Mouse (Mus musculus): ENCODE measurements around the gene Psmb6. TPM values are rescaled to one million over a fixed set of nuclear protein-coding genes. Genes with fewer than 3 reads are reported as not detected.

The Psmb6 gene
- 100 to 1,000 TPM; 229 to 241 TPM for total RNA-seq (2021)
- long read RNA-seq, experiment 1, transcript Psmb6-201 (6 exons, 798 nt): major isoform, 246 of 284 reads
- long read RNA-seq, experiment 1, transcript Psmb6-202 (2 exons, 674 nt): minor isoform, 32 of 284 reads
- long read RNA-seq, experiment 1, partial matches to known transcripts: 5 of 284 reads
- long read RNA-seq, experiment 1, other reads (novel, unspliced or antisense): 1 of 284 reads
- long read RNA-seq, experiment 2, transcript Psmb6-202 (2 exons, 674 nt): minor isoform, 25 of 305 reads
- long read RNA-seq, experiment 2, transcript Psmb6-201 (6 exons, 798 nt): major isoform, 274 of 305 reads
- long read RNA-seq, experiment 2, partial matches to known transcripts: 3 of 305 reads
- long read RNA-seq, experiment 2, other reads (novel, unspliced or antisense): 3 of 305 reads

DNA sequence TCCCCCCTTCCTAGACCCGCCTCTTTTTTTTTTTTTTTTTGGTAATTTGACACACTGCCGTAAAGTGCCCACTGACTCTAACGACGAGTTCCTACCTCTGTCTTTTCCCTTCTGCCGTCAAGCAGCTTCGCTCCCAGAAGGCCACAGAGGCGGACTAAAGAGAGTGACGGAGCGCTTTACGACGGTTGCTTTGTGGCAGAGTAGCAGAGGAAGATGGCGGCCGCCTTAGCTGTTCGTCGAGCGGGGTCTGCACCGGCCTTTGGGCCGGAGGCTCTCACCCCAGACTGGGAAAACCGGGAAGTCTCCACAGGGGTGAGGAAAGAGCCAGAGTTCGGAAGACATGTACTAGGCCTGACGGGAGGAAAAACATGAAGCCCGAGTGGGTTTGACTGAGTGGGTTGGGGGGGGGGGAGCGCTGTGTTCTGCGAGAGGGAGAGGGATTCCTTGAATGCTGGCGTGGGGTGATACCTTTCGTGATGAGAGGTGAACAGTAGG is at the start of gene Psmb6:
Psmb6 (plus strand) TSS at position 184 of the 495 bp plus-strand sequence.
- TF ChIP-seq CTCF (IDR thresholded peaks at IDR 0.05): no peak
- peak within 1 kb of the TSS; percentile 87 for H3K4me3 ChIP-seq
- intact Hi-C loops (cut with DNase I): no loop called here
- peak within 1 kb of the TSS; percentile 90 for H3K27ac ChIP-seq
- peak; percentile 91 for DNase-seq

DNA sequence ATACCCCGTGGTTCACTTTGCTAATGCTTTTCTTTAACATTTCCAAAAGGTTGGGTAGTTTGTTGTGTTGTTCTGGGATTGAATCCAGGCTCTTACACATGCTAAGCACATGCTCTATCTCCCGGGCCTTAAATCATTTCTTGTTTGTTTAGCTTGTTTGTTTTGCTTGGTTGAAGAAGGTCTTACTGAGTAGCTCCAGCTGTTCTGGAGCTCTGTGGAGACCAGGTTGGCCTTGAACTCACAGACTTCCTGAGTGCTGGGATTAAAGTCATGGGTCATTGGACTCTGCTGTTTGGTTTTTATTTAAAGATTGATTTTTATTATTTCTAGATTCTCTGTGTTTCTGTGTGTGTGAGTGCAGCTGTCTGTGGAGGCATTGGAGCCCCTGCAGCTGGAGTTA is 39.7 kb upstream of the Psmb6 start:
- no peak for TF ChIP-seq CTCF (IDR thresholded peaks at IDR 0.05)
- DNase-seq: no peak
- intact Hi-C loops (cut with DNase I): no loop called here
- no peak overlapping the region for H3K4me3 ChIP-seq
- H3K27ac ChIP-seq: no peak overlapping the region

DNA sequence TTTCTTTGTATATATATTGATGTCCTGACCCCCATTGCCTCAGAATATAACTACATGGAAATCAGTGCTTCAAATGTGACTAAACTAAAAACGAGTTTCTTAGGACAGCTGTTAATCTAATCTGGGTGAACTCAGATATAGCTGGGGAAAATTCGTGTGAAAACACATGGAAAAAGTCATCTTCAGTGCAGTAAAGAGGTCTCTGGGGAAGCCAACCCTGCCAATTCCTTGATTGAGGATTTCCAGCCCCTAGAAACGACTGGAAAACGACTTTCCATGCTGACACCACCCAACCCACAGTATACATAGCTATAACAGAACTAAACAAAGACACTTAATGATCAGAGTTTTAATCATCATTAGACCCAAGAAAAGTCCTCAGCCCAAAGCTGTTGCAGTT is 37.4 kb upstream of the Psmb6 start:
- Histone ChIP-seq H3K27ac (no peak overlapping the region), H3K4me3 (no peak overlapping the region)
- peak; percentile 33 for DNase-seq
- intact Hi-C loops (cut with DNase I): no loop called here
- no peak for TF ChIP-seq CTCF (IDR thresholded peaks at IDR 0.05)

DNA sequence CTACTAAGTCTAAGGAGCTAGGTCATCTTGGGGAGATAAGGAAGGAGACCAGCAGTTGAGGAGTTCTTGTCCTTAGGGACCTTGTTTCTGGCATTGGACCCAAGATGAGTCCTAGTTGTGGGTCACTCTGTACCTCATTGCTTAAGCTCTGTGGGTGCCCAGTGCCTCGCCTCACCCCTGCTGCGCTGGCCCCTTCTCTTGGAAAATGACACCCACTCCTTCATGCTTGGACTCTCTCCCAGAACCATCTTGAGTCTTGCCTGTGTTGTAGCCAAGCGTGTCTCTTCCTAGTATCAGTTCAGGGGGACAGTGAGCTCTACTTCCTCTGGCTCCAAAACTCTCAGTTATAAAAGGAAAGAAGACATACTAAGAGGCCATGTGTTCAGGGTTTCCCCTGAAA is 36.0 kb upstream of the Psmb6 start:
- peak overlapping the region; percentile 81 for H3K27ac ChIP-seq
- no peak for TF ChIP-seq CTCF (IDR thresholded peaks at IDR 0.05)
- DNase-seq: peak; percentile 79

DNA sequence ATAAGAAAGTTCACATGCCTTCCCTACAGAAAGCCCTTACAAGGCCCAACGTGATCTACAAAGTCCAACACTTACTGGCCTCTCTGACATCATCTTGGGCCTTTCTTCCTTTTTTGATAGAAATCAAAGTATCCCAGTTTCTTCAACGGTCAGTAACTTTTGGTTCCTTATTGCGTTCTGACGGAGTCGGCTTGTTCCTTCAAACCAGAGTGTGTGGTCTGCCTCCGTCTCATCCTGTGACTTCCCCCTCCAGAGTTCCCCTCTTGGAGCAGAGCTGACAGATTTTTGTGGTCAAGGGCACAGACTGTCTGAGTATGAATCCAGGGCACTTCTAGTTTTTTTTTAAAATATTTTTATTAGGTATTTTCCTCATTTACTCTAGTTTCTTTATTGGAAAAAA is 35.5 kb upstream of the Psmb6 start:
- intact Hi-C loops (cut with DNase I): no loop called here
- TF ChIP-seq CTCF (IDR thresholded peaks at IDR 0.05): no peak
- Histone ChIP-seq H3K27ac (peak overlapping the region; percentile 81), H3K4me3 (no peak overlapping the region)
- no peak for DNase-seq

More for the DNA sequence above, 36.0 kb upstream of the Psmb6 start:
- H3K4me3 ChIP-seq: no peak overlapping the region
- intact Hi-C loops (cut with DNase I): no loop called here

DNA sequence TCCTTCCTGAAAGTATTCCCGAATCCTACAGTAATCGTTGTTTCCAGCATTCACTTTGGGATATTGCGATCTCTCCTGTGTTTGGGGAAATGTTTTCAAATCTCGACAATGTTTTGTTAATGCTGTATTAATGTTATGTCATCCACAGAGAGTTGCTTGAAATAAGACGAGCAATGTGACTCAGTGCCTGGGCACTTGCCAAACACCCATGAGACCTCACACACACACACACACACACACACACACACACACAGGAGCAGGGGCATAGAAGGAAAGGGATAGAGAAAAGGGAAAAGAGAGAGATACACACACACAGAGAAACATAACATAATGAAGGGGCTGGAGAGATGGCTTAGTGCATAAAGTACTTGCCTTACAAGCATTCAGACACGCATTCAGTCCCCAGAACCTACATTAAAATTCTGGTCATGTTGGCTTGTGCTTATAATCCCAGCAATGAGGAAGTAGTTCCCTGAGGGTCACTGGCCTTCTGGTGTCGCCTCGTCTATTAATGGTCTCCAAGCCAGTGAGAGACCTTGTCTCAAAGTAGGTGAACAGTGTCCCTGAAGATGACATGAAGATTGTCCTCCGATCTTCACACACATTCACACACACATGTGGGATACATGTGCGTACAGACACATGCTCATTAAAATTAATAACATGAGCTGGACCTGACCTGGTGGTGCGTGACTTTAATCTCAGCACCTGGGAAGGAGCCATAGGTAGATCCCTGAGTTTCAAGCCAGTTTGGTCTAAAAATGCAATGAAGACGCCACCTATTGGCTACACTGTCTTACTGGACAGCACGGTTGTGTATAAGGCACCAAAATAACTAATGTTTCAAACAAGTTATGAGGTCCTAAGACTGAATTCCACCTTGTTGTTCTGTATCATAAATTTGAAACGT is 25.3 kb upstream of the Psmb6 start:
- Histone ChIP-seq H3K4me3 (no peak overlapping the region), H3K27ac (no peak overlapping the region)
- intact Hi-C loops (cut with DNase I): no loop called here
- TF ChIP-seq CTCF (IDR thresholded peaks at IDR 0.05): peak; percentile 69
- DNase-seq: no peak

DNA sequence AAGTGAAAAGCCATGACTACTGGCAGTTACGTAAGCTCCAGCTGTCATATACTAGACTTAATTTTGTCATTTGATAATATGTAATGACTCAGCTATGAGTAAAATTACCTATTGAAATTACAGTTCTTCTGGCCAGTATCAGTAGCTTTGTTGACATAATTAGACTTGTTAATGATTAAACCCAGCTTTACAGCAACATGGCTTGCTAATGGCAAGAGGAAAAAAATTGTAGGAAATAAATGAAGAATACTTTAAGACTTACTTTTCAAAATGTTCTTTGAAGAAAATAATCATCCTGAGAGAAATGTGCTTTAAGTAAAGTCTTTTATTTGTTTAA is 24.7 kb upstream of the Psmb6 start:
- DNase-seq: no peak
- no peak overlapping the region for H3K27ac ChIP-seq
- intact Hi-C loops (cut with DNase I): no loop called here
- no peak for TF ChIP-seq CTCF (IDR thresholded peaks at IDR 0.05)
- H3K4me3 ChIP-seq: no peak overlapping the region

DNA sequence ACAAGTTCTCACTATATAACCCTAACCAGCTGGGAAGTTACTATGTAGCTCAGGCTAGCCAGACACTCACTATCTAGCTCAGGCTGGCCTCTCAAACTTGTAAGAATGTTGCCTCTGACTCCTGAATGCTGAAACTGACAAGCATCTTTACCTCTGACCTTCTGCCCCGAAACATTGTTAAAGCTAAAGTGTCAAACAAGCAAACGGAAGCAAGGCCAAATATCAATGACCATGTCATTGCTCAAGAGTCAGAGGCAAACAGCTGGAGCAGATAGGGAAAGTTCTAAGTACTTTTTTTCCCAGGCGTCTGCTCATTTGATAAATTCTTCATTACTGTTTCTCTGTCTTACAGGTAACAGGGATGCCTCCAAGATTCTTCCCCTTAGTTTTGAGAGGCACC is 23.1 kb upstream of the Psmb6 start:
- intact Hi-C loops (cut with DNase I): no loop called here
- TF ChIP-seq CTCF (IDR thresholded peaks at IDR 0.05): no peak
- Histone ChIP-seq H3K4me3 (no peak overlapping the region), H3K27ac (no peak overlapping the region)
- DNase-seq: no peak

DNA sequence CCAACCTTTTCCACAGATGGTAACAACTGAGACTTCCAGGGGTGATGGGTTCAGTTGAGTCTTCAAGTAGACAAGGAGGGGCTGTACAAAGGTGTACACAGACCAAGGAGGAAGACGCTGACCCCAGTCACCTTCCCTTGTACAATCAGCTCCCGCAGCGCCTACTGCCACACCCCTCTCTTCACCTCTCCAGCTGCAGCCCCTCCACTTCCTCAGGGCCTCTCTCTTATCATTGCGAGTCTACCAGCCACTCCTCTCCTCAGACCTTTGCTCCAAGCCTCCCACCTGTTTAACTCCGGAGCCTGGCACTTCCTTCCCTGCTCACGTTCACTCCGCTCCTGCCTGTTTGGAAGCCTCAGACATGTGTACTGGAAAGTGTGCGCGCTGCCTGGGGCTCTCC is 20.2 kb upstream of the Psmb6 start, which contains the start of gene Tm4sf5:
Tm4sf5 (plus strand) TSS at position 275 of the 400 bp plus-strand sequence.
- no peak for DNase-seq
- intact Hi-C loops (cut with DNase I): no loop called here

DNA sequence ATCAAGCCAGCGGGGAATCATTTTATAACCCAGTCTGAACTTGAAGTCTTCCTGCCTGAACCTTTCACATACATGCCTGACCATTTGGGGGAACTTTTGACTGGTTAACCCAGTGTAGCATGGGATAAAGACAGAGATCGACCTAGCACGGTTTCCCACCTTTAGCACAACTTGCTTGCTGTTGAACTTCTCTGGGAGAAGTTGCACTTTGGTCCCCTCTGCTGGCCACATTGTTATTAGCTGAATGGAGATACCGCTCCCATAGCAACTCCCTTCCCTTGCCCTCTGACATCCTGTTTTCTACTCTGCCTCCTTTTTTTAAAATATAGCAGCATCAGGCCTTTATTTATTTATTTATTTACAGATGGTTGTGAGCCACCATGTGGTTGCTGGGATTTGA is 18.8 kb upstream of the Psmb6 start:
- peak; percentile 78 for TF ChIP-seq CTCF (IDR thresholded peaks at IDR 0.05)
- Histone ChIP-seq H3K4me3 (no peak overlapping the region), H3K27ac (no peak overlapping the region)
- peak; percentile 78 for DNase-seq
- intact Hi-C loops (cut with DNase I): loop anchor here (1.0 to 2.0 kb wide), 3 partner anchors 54 to 92 kb away; no protein-coding TSS in a partner anchor

More for the DNA sequence above, 20.2 kb upstream of the Psmb6 start, which contains the start of gene Tm4sf5:
- no peak for TF ChIP-seq CTCF (IDR thresholded peaks at IDR 0.05)
- no peak within 1 kb of the TSS for H3K27ac ChIP-seq
- H3K4me3 ChIP-seq: no peak within 1 kb of the TSS

DNA sequence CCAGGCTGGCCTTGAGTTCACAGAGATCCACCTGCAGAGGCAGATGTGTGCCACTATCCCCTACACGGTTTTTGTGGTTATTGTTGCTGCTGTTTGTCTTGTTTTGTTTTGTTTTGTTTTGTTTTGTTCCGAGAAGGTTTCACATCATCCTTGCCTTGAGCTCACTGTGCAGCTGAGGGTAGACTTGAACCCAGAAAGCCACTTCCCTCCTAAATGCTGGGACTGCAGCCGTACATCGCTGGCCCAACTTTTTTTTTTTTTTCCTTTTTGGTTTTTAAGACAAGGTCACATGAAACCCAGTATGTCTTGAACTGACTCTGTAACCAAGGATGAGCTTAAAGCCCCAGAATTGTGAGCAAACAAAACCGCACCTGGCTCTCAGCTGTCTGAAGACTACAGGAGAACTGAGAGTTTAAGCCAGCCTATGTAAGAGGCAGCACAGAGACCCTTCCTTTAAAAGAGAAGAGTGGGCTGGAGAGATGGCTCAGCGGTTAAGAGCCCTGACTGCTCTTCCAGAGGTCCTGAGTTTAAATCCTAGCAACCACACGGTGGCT is 18.1 kb upstream of the Psmb6 start:
- TF ChIP-seq CTCF (IDR thresholded peaks at IDR 0.05): no peak
- no peak overlapping the region for H3K27ac ChIP-seq
- intact Hi-C loops (cut with DNase I): loop anchor here (1.0 to 2.0 kb wide), 3 partner anchors 54 to 93 kb away; no protein-coding TSS in a partner anchor
- H3K4me3 ChIP-seq: no peak overlapping the region
- no peak for DNase-seq

DNA sequence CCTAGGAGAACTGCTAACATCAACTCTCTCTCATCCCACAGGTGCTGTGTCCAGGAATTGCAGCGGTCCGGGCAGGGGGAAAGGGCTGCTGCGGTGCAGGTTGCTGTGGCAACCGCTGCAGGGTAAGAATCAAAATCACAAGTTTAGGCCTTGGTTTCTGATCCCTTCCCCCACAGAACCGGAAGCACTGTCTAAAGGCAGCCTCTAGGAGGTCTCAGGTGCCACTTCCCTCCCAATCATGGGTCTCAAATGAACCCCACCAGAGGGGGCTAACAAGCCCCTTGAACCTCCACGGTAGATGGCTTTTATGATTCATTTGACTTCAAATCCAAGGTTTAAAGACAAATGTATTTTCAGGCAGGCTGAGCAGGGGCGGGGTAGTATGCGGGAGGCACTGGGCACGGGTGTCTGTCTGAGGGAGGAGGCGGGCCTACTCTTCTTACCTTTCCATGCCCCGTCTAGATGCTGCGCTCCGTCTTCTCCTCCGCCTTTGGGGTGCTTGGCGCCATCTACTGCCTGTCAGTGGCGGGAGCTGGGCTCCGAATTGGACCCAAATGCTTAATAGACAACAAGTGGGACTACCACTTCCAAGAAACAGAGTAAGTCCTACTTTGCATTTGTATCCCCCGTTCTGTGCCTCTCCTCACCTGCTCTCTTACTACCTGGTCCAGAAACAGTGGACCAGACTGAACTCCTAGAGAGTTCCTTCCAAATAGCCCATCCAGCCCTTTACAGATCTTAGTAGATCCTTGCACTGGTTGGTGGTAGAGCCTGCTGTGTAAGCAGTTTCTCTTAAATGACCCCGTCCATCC is 15.2 kb upstream of the Psmb6 start:
- peak; percentile 52 for DNase-seq
- TF ChIP-seq CTCF (IDR thresholded peaks at IDR 0.05): peak; percentile 55
- Histone ChIP-seq H3K27ac (no peak overlapping the region), H3K4me3 (no peak overlapping the region)
- intact Hi-C loops (cut with DNase I): no loop called here

Measured in gastrocnemius, adult 2 months (tissue).